Mouse (Mus musculus) heart, adult 2 months (tissue): ENCODE measurements around the gene Dnah11.

Experiments used
- EP300 ChIP-seq: fragments of 200-500 bp; IDR thresholded peaks from 2 replicates; pipeline ENCODE4 v1.6.1; 2011; ENCODE audit warnings: low read depth, low read length, control low read depth; ENCODE audit not compliant: insufficient read depth
- POLR2A ChIP-seq: fragments of 200-500 bp; IDR thresholded peaks from 2 replicates; pipeline ENCODE4 v1.6.1; 2011; ENCODE audit warnings: mild to moderate bottlenecking, low read depth, low read length, control low read depth; ENCODE audit not compliant: insufficient read depth

DNA sequence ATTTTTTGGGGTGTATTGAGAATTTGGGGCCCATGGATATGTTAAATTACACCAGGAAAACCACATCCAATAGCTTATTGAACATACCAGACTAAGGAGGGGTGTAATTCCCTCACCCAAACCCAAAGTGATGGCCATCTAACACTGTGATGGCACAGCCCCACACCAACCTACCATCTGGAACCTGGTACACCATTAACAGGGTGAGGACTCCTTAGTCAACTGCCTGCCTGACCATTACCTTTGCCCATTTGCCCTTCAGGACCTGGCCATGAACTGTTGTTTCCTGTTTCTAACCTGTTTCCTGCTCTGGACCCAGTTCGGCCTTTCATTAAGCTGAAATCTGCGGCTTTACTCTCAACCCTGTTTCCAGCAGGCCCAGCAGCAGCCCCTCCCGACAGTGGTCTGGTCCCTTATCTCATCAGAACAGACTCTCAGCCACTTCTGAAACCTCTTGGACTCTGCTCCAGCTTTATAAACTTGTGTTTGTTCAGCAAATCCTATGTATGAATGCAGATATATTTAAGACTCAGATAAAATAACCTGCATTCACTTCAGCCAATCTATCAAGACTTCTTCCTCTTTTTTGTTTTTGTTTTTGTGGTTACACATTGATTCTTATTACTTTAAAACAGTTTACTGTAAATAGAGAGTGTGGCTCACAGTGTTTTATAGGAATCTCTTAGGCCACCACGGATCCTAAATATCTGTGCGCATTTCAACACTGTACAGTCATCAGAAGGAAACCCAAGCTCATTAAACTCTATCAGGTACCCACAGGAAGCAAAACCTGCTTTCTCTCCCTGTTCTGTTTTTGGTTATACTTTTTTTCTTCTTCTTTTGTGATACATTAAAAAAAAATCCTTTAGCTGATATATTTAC is 251.8 kb downstream of the Dnah11 start:
- TF ChIP-seq EP300 (no peak), POLR2A (no peak)
